Mouse (Mus musculus): ENCODE results near the gene Pex12. TPM values are rescaled to one million over a fixed set of nuclear protein-coding genes. Genes with fewer than 3 reads are reported as not detected.
"Not testable (repeated sequence)": the region's sequence is repeated elsewhere in the genome, so short reads cannot be mapped to it uniquely, and the experiment has no call there.

Gene Pex12
- 12.1 and 12.3 TPM in 2 replicates for polyA plus RNA-seq (2015; fragmentation: Nextera tagmentation; extraction: Ambion mirVana)

DNA sequence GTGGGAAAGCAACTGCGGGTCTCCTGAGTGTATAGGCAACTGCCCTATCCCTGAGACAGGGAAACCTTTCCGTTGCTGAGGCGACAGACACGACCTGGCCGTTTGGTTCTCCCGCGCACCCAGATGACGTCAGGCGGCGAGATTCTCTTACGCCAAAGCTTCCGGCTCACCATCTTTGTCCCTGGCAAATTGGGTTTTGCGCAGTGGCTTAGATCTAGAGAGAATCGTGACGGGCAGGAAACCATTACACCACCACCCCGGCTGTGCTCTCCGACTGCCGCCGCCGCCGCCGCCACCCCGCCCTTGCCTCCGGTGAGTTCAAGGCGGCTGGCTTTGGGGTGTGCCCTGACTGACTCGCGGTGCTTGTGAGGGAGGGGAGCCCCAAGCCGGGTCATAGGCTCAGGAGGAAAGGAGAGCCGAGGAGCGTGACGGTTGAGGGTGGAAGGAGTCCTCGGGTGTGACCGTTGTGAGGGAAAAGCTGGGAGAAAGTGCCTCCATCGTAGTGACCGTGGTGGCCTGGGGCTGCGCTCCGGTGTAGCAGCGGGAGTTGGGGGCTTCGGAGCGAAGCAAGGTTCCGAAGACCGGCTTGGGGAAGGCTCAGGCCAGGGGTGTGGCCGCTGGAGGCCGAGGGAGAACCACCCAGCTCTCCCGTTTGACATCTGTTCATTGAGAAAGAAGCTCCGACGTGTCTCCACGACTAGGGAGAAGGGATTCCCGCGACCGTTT lies at the start of gene Pex12:
Gene Pex12, minus strand, starts transcription at position 61 of the 726 bp plus-strand sequence.
- under 1% methylated on average over 51 of the region's 51 CpGs for WGBS
- peak within 1 kb of the TSS; percentile 90 for H3K4me3 ChIP-seq
- no peaks in the 10 kb centered on the region for H3K27me3 ChIP-seq
- H3K9me3 ChIP-seq: no peaks in the 10 kb centered on the region
- ATAC-seq (ENCODE audit: borderline replicate concordance, extremely low read depth, low FRiP score, low TSS enrichment): peak; percentile 76
- peak within 1 kb of the TSS; percentile 95 for H3K27ac ChIP-seq
- peak within 1 kb of the TSS; percentile 90 for H3K9ac ChIP-seq
- no peaks in the 10 kb centered on the region for H3K36me3 ChIP-seq
- peak within 1 kb of the TSS; percentile 78 for H3K4me2 ChIP-seq
- peaks cover 29% of the 10 kb centered on the region for H3K4me1 ChIP-seq

DNA sequence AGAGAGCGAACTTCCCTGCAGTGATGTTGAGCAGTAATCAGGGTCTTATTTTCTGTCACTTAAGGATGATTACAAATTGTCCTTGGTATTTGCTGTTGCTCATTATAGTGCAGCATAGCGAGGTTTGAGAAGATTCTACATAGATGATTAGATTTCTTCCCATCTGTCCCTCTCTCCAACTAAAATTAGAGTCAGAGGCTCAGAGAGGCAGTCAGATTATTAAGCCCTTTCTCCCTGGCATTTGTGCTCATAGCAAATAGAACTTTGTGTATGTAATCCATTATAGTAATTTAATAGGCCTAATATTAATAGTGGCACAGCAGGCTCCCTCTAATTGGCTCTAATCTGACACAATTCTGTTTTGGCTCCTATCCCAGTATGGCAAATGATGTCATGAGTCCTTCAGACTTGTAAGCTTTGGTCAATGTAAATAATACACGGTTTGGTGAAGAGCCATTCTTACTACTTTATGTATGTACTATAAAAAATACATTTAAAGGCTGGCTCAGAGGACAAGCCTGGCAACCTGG lies 39.4 kb upstream of the Pex12 start:
- Histone ChIP-seq H3K9me3 (no peaks in the 10 kb centered on the region), H3K27ac (no peak overlapping the region), H3K4me3 (no peak overlapping the region), H3K4me1 (no peaks in the 10 kb centered on the region), H3K9ac (no peak overlapping the region), H3K27me3 (no peaks in the 10 kb centered on the region), H3K36me3 (peaks cover 78% of the 10 kb centered on the region), H3K4me2 (no peak overlapping the region)
- WGBS: 73% methylated on average over 3 of the region's 3 CpGs
- no peak for ATAC-seq (ENCODE audit: borderline replicate concordance, extremely low read depth, low FRiP score, low TSS enrichment)

DNA sequence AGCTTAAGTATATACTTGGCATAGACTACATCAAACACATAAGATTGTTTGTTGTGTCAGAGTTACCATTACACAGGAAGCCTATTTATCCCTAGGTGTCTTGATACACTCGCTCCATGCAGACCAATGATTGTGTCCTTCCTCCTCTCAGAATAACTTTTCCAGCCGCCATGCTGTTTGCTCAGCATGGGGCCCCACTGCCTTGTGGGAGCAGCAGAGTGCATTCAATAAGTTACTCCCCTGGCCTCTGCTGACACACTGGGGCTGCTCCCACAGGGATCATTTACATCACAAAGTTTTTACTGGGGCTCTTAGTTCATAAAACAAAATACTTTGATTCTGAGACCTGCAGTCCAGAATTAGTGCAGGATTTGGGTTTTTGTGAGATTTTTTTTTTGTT lies 37.3 kb upstream of the Pex12 start:
- no peaks in the 10 kb centered on the region for H3K9me3 ChIP-seq
- H3K4me2 ChIP-seq: no peak overlapping the region
- H3K4me3 ChIP-seq: no peak overlapping the region
- no peak for ATAC-seq (ENCODE audit: borderline replicate concordance, extremely low read depth, low FRiP score, low TSS enrichment)
- H3K4me1 ChIP-seq: no peaks in the 10 kb centered on the region
- 80% methylated on average over 2 of the region's 2 CpGs for WGBS
- no peak overlapping the region for H3K27ac ChIP-seq
- peaks cover 80% of the 10 kb centered on the region for H3K36me3 ChIP-seq
- no peaks in the 10 kb centered on the region for H3K27me3 ChIP-seq
- no peak overlapping the region for H3K9ac ChIP-seq

DNA sequence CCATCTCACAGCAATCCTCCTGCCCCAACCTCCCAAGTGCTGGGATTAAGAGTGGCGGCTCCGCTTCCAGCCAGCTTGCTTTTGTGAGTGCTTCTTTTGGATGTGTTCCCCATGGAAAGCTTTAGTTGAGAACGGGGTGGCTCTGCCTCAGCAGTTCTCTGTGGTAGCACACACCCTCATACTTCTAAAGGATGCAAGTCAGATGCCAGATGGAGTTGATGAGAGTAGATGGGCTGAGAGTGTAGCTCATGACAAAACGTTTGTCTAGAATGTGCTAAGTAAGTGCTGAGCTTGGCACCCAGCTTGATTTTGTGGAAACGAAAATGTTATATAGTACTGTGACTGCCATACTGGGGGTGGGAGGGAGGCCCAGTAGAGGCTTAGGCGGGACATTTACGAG lies 33.4 kb upstream of the Pex12 start:
- H3K9me3 ChIP-seq: no peaks in the 10 kb centered on the region
- no peak overlapping the region for H3K27ac ChIP-seq
- H3K27me3 ChIP-seq: no peaks in the 10 kb centered on the region
- H3K4me2 ChIP-seq: no peak overlapping the region
- H3K9ac ChIP-seq: no peak overlapping the region
- ATAC-seq (ENCODE audit: borderline replicate concordance, extremely low read depth, low FRiP score, low TSS enrichment): no peak
- no peaks in the 10 kb centered on the region for H3K4me1 ChIP-seq
- H3K36me3 ChIP-seq: peaks cover 69% of the 10 kb centered on the region
- no peak overlapping the region for H3K4me3 ChIP-seq
- 91% methylated on average over 7 of the region's 7 CpGs for WGBS

DNA sequence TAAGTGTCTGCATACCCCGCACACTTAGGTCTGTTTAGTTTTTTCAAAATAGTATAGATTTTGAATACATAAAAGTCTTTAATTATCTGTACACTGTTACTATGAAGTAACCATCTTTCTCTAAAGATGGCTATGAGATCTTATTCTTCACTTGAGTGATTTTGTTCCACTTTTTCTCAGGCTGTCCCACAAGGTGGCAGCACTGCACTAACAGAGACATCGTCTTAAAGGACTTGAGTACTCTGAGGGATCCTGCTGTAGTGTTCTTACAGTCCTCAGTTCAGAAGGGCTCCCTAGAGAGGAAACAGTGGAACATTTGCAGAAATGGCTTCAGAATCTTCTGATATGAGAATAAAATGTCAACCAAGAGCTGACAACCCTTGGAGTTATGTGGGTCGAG lies 25.0 kb upstream of the Pex12 start:
- 63% methylated on average over 3 of the region's 3 CpGs for WGBS
- Histone ChIP-seq H3K9me3 (no peaks in the 10 kb centered on the region), H3K4me1 (no peaks in the 10 kb centered on the region), H3K9ac (no peak overlapping the region), H3K27me3 (no peaks in the 10 kb centered on the region), H3K27ac (no peak overlapping the region), H3K36me3 (peaks cover 62% of the 10 kb centered on the region), H3K4me3 (no peak overlapping the region), H3K4me2 (no peak overlapping the region)
- no peak for ATAC-seq (ENCODE audit: borderline replicate concordance, extremely low read depth, low FRiP score, low TSS enrichment)

DNA sequence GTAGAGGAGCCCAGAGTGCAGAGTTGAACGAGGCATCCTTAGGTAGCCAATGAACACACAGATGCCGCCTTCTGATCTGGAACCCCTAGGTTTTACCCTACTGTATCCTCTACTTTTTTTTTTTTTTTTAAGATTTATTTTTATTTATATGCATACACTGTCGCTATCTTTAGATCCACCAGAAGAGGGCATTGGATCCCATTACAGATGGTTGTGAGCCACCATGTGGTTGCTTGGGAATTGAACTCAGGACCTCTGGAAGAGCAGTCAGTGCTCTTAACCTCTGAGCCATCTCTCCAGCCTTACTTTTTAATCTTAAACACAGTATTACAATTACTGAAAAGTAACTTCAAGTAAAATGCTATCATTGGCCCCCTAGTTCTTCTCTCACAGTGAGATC lies 24.3 kb upstream of the Pex12 start:
- not testable (repeated sequence) for H3K27me3 ChIP-seq; ATAC-seq (ENCODE audit: borderline replicate concordance, extremely low read depth, low FRiP score, low TSS enrichment); H3K4me3 ChIP-seq; H3K9me3 ChIP-seq; H3K4me1 ChIP-seq; H3K9ac ChIP-seq; H3K4me2 ChIP-seq; H3K27ac ChIP-seq
- 86% methylated on average over 3 of the region's 3 CpGs for WGBS
- H3K36me3 ChIP-seq: peaks cover 69% of the 10 kb centered on the region

DNA sequence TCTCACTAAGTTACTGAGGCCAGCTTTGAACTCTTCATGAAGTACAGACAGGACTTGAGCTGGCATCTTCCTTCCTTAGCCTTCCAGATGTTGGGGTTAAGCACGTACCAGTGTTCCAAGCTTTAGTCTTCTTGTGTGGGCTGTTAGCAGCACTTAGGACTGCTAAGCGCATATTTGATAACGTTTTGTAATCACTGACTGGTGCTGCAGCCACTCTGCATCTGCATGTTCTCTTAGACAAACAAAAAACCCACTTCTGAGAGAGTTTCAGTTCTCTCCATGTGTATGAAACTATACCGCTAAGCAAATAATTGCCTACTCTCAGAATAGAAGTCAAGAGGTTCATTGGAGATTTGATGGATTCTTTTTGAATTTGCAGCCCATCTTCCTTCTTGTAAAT lies 16.7 kb upstream of the Pex12 start:
- H3K4me2 ChIP-seq: no peak overlapping the region
- H3K9me3 ChIP-seq: no peaks in the 10 kb centered on the region
- 39% methylated on average over 4 of the region's 4 CpGs for WGBS
- H3K4me3 ChIP-seq: no peak overlapping the region
- no peaks in the 10 kb centered on the region for H3K4me1 ChIP-seq
- no peak for ATAC-seq (ENCODE audit: borderline replicate concordance, extremely low read depth, low FRiP score, low TSS enrichment)
- H3K36me3 ChIP-seq: peaks cover 48% of the 10 kb centered on the region
- no peak overlapping the region for H3K27ac ChIP-seq
- H3K9ac ChIP-seq: no peak overlapping the region
- no peaks in the 10 kb centered on the region for H3K27me3 ChIP-seq

DNA sequence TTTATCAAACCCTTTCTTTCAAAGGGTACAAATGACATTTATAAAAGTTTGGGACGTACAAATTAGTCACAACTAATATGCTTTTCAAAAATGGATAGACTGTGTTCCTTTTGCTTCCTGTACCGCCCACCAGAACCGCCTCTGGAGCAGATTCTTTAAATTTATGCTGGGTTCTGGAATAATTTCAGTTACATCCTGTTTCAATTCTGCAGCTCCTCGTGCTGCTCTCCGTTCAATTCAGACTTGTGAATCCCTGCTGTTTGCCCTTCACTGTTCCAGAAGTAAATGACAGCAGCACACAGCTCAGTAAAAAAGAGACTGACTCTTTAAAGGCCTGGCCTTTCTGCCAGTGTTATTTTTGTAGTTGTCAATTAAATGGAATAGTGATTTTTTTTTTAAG lies 10.1 kb upstream of the Pex12 start:
- ATAC-seq (ENCODE audit: borderline replicate concordance, extremely low read depth, low FRiP score, low TSS enrichment): no peak
- Histone ChIP-seq H3K27ac (no peak overlapping the region), H3K27me3 (no peaks in the 10 kb centered on the region), H3K36me3 (peaks cover 34% of the 10 kb centered on the region), H3K9me3 (no peaks in the 10 kb centered on the region), H3K4me1 (no peaks in the 10 kb centered on the region), H3K4me2 (no peak overlapping the region), H3K9ac (no peak overlapping the region), H3K4me3 (no peak overlapping the region)
- WGBS: 70% methylated on average over 5 of the region's 5 CpGs

DNA sequence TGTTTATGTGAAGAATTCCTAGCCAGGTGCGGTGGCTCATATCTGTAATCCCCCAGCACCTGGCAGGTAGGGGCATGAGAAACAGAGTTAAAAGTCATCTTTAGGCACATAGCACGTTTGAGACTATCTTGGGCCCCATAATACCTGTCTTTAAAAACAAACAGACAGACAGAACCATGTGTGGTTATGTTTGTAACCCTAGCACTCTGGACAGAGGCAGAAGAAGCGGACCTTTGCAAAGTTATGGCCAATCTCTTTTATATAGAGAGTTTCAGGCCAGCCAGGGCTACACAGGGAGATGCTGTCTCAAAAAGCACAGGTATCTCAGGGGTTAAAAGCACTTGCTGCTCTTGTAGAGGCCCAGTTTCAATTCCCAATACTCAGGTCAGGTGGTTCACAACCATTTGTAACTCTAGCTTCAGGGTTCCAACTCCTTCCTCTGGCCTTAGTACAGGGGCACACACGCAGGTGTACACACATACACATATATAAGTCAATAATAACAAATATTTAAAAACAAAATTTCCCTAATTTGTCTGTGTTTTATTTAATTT lies 4.4 kb upstream of the Pex12 start:
- ATAC-seq (ENCODE audit: borderline replicate concordance, extremely low read depth, low FRiP score, low TSS enrichment): no peak
- peaks cover 16% of the 10 kb centered on the region for H3K36me3 ChIP-seq
- H3K9me3 ChIP-seq: no peaks in the 10 kb centered on the region
- H3K4me2 ChIP-seq: no peak overlapping the region
- peaks cover 21% of the 10 kb centered on the region for H3K4me1 ChIP-seq
- WGBS: 75% methylated on average over 4 of the region's 4 CpGs
- no peak overlapping the region for H3K4me3 ChIP-seq
- H3K9ac ChIP-seq: no peak overlapping the region
- H3K27me3 ChIP-seq: no peaks in the 10 kb centered on the region
- H3K27ac ChIP-seq: no peak overlapping the region

DNA sequence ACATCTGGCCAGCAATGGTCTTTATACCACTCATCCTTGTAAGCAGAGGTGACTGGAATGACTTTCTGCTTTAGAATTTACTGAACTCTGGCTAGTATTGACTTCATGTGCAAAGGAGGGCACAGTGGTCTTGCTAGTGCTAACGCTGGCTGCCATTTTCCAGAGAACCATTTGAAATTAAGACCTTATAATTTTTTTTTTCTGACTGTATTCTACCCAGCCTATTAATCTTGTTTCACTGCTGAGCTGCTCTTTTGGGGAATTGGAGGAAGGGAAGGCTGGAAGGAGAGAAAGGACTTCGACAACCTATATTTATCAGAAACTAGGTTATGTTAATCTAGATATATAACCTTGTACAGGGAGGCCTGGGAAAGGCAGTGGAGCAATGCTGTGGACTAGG lies 2.1 kb upstream of the Pex12 start:
- Histone ChIP-seq H3K36me3 (peaks cover 10% of the 10 kb centered on the region; the same call in 1 of the 2 replicates), H3K4me3 (peak overlapping the region; percentile 90; the same call in 1 of the 2 replicates), H3K4me2 (peak overlapping the region; percentile 78; the same call in 1 of the 2 replicates), H3K27ac (no peak overlapping the region), H3K27me3 (no peaks in the 10 kb centered on the region), H3K4me1 (peaks cover 23% of the 10 kb centered on the region), H3K9ac (peak overlapping the region; percentile 3; the same call in 1 of the 2 replicates), H3K9me3 (no peaks in the 10 kb centered on the region)
- 87% methylated on average over 2 of the region's 2 CpGs for WGBS
- ATAC-seq (ENCODE audit: borderline replicate concordance, extremely low read depth, low FRiP score, low TSS enrichment): no peak

DNA sequence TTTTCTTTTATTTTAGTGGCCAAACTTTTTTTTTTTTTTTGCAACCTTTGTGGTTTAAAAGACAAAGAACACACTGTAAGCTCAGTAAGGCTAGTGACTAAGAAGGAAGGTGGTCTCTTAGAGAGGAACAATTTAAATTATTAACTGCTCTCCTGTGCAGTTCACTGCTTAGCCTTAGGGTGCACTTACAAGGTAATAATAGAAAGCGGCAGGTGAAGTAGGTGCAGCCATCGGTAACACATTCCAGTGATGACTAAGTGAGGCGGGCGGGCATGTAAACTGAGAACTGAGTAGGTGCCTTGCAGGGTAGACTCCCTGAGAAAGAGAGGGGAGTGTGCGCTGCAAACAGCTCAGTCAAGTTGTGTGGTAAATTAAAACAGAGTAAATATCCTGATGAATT lies 1.4 kb upstream of the Pex12 start:
- WGBS: 47% methylated on average over 5 of the region's 5 CpGs
- Histone ChIP-seq H3K4me2 (peak overlapping the region; percentile 78), H3K4me1 (peaks cover 23% of the 10 kb centered on the region), H3K9ac (no peak overlapping the region), H3K27ac (no peak overlapping the region), H3K4me3 (peak overlapping the region; percentile 90), H3K36me3 (peaks cover 7% of the 10 kb centered on the region; the same call in 1 of the 2 replicates), H3K27me3 (no peaks in the 10 kb centered on the region), H3K9me3 (no peaks in the 10 kb centered on the region)
- ATAC-seq (ENCODE audit: borderline replicate concordance, extremely low read depth, low FRiP score, low TSS enrichment): no peak

DNA sequence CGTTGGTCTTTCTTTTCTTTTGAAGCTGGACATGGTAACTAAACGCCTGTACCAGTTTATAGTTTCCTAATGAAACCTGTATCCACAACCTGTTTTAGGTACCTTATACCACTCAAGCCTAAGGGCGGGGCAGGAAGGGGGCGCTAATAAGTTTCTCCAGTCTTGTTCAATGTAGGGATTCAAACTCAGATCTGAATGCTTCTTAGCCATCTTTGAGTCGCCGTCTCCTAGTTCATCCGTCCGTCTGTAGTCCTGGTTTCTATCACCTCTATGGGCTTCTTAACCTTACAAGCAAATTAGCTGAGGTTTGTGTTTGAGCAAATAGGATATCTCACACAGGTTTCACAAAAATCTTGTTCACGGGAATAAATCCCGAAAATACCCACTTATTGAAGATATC lies 262 bp downstream of the Pex12 start:
- Histone ChIP-seq H3K4me2 (peak overlapping the region; percentile 78), H3K9ac (peak overlapping the region; percentile 90), H3K9me3 (no peaks in the 10 kb centered on the region), H3K27me3 (no peaks in the 10 kb centered on the region), H3K4me1 (peaks cover 35% of the 10 kb centered on the region), H3K4me3 (peak overlapping the region; percentile 90), H3K27ac (peak overlapping the region; percentile 95), H3K36me3 (no peaks in the 10 kb centered on the region; the same call in 1 of the 2 replicates)
- WGBS: 6% methylated on average over 10 of the region's 10 CpGs
- ATAC-seq (ENCODE audit: borderline replicate concordance, extremely low read depth, low FRiP score, low TSS enrichment): no peak

All from lung, embryonic 15.5 days (tissue).